Mouse (Mus musculus): ENCODE measurements around the gene Nelfcd.
A peak's percentile ranks its signal among the peaks of the same experiment; 100 is the strongest.

Nelfcd gene

DNA sequence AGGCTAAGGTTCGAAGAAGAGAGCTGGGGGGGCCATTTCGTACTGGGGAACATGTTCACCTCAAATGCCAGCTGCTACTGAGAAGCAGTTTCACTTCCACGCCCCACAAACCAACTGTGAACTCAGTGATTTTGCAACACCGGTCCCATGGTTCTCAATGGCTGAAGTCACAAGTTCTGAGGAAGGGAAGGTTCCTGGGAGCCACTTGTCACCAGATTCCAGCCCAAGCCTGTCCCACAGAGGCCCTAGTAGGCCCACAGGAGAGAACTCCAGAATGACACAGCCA lies 22.0 kb downstream of the Nelfcd start:
- DNase-seq (ENCODE audit: low spot score), result peak; percentile 53

DNA sequence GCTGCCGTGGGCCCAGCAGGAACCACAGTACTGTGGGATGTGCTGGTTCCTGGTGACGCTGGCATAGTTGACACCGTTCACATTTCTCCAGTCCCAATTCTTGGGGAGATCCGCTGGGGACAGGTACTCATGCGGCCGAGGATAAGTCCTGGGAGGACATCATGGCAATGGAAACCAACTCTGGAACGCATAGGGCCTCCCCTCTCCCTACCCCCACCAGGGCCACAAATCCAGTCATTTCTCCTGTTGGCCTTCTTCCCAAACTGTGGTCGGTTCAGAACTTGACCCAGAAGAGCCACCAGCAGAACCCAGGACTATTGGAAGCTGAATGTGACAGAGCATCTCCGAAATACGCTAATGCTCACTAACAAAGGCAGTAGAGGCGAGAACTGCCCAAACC lies 22.6 kb downstream of the Nelfcd start:
- no peak for DNase-seq (ENCODE audit: low spot score)

- peak; percentile 68 for DNase-seq (ENCODE audit: low spot score)
Observed at GRCm38 (mm10) chr2:174438737-174439449, 23.3 kb downstream of the Nelfcd start, which contains the start of gene Ctsz. Ctsz (minus strand) TSS chr2:174439039.

GRCm38 (mm10) chr2:174439450-174439838 lies 23.8 kb downstream of the Nelfcd start:
- DNase-seq (ENCODE audit: low spot score), result peak; percentile 46

DNA sequence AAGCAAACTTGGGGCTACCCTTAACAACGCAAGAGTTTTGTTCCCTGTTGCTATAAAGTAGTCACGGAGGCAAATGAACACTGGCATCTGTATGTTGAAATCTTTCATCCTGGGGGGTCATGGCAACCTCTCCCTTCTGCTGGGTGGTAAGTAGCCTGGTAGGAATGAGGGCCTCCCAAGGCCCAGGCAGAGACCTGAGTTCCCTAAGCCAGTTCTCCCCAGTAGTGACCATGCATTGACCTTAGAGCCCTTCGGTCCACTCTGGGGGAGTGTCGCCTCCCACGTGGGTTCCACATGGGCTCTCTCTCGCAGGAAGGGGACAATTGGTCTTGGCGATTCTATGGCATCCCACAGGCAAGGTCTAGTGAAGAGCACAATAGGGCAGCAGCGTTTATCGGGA lies 24.4 kb downstream of the Nelfcd start:
- no peak for DNase-seq (ENCODE audit: low spot score)

GRCm38 (mm10) chr2:174441898-174442297 lies 26.3 kb downstream of the Nelfcd start:
- no peak for DNase-seq (ENCODE audit: low spot score)

DNA sequence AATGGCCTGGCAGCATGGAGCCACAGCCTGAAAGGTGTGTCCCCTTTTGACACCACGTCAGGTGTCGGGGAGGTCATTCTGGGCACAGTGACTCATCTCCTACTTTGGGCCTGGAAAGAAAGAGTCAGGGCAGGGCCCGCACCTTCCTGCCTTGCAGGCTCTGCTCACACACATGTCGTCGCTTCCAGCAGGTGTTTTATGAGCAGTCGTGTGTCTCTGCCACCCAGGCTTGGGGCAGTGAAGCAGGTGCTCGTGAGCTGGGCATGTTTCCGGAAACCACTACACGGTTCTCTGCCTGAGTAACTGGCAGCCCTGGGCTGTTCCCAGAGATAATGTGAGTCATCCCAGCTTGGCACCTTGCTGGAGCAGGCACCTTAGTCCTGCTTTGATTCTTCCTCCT lies 26.9 kb downstream of the Nelfcd start:
- DNase-seq (ENCODE audit: low spot score), result no peak

DNA sequence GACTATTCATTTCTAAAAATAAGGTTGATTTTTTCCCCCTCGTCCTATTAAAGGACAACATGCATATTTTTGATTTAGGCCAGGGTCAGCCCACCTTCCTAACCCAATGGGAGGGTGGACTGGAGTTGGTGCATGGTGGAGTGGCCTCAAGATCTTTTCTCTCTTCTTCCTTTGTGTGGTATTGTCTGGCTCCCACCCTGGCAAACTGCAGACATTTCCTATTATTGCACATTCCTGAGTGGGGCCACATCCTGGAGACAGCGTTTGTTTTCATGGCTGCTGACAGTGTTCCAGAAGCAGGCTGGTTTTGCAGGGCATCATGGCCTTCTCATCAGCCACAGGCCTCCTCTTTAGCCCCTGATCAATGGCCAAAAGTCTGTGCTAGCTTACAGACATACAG lies 27.4 kb downstream of the Nelfcd start:
- DNase-seq (ENCODE audit: low spot score), result no peak

GRCm38 (mm10) chr2:174444359-174444758 lies 28.8 kb downstream of the Nelfcd start:
- DNase-seq (ENCODE audit: low spot score), result no peak

DNA sequence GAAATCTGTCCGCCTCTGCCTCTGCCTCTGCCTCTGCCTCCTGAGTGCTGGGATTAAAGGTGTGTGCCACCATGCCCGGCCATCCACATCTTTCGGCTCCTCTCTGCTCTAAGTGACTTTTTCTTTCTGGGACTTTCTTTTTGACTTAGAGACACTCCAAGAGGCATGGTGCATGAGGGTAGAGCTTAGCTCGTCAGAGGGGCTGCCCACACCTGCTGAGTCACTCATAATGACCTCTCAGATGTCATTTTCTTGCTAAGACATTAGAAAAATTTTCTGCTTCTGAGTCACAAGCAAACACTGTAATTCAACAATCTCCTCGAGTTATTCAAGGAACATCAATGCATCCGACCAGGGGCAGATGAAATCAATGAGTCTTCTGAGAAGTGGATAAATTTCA lies 29.4 kb downstream of the Nelfcd start:
- DNase-seq (ENCODE audit: low spot score), result no peak

DNA sequence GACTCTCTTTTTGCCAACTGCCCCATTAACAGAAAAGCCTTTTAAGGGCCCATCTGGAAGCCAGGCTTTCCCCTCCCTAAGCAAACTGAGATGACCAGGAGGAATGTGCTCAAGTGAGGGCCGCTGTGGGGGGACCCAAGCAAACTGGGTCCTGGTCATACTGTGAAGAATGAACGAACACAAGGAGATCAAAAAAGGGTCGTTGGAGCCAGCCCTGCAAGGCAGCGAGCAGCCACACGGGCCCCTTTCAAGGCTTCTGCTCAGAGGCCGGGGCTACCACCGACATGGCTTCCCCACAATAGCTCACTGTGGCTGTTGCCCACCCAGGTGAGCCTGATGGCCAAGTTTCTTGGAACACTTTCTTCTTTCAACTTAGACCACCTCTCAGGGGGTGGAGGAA lies 30.9 kb downstream of the Nelfcd start:
- no peak for DNase-seq (ENCODE audit: low spot score)

GRCm38 (mm10) chr2:174446905-174447304 lies 31.3 kb downstream of the Nelfcd start:
- DNase-seq (ENCODE audit: low spot score), result no peak

DNA sequence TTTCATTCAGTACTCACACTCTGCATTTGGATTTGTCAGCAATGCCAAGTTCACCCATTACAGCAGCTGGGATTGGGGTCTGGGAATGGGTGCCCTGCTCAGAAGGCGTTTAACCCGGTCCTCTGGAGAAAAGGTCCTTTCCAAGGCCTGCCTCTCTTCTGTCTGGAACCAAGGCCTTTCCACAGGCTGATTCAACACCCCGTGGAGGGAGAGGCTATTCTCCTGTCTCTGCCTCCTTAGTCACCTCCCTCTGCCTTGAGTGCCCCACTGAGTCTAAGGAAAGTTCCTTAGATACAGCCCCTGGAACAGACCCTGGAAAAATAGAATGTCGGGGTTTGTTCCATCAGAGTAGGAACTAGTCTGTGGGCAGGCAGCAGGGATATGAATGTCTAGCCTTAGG lies 32.8 kb downstream of the Nelfcd start:
- DNase-seq (ENCODE audit: low spot score), result no peak

GRCm38 (mm10) chr2:174450353-174450752 lies 34.7 kb downstream of the Nelfcd start, which contains the start of gene Tubb1:
Tubb1 (plus strand) TSS chr2:174450695.
- DNase-seq (ENCODE audit: low spot score), result no peak

DNA sequence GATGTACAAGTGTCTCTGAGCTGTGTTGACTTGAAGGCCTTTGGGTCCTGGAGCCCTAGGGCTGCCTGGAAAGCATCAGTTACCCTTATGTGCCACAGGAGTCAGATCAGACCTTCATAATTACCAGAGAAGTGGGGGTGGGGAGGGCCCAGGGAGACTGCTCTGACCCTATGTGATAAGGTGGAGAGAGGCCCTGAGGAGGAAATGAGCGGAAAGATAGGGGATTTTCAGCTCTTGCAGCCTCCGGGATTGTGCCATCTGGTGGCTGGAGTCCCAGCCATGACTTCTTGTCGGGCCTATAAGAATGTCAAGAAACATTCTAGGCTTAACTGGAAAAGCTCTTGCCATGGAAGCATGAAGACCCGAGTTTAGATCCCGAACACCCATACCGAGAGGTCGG lies 38.1 kb downstream of the Nelfcd start:
- no peak for DNase-seq (ENCODE audit: low spot score)

- no peak for DNase-seq (ENCODE audit: low spot score)
Observed at GRCm38 (mm10) chr2:174459365-174459764, 43.8 kb downstream of the Nelfcd start.

GRCm38 (mm10) chr2:174463370-174463769 lies 47.8 kb downstream of the Nelfcd start:
- no peak for DNase-seq (ENCODE audit: low spot score)

DNA sequence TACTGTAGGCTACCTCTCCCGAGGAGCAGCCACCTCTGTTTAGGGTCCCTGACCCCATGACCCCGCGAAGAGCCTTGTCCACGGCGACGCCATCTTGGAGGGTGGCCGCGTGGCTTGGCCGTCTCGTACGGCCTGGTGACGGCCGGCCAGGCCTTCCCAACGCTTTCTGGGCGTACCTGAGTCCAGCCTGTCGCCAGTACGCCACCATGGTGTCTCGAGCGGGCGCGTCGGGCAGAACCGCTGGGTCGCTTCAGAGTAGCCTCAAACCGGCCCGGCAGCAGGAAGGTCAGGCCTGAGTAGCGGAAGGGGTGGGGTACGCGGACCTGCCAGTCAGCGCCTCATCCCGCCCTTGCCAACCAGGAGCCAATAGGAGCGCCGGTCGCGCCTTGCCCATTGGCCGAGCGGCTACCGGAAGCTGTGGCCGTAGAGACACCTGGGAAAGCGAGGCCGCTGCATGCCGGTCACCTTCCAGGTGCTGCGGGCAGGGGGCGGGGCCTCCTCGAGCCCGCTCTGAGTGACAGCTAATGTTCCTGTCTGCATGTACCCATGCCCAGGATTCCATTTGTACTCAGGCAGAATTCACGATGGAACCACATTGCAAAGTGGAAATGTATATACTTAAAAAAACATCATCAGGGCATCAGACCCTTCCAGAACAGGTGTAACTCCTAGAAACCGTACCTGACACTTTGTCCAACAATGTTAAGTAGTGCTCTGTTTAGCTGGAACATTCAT lies 48.4 kb downstream of the Nelfcd start, which contains the start of gene Atp5e:
Gene Atp5e, minus strand, starts transcription at position 317 of the 735 bp plus-strand sequence.
- DNase-seq (ENCODE audit: low spot score), result peak; percentile 97

GRCm38 (mm10) chr2:174470333-174470732 lies 54.7 kb downstream of the Nelfcd start:
- no peak for DNase-seq (ENCODE audit: low spot score)

- no peak for DNase-seq (ENCODE audit: low spot score)
Observed at GRCm38 (mm10) chr2:174470786-174471405, 55.3 kb downstream of the Nelfcd start.

GRCm38 (mm10) chr2:174472407-174472806 lies 56.8 kb downstream of the Nelfcd start:
- no peak for DNase-seq (ENCODE audit: low spot score)

DNA sequence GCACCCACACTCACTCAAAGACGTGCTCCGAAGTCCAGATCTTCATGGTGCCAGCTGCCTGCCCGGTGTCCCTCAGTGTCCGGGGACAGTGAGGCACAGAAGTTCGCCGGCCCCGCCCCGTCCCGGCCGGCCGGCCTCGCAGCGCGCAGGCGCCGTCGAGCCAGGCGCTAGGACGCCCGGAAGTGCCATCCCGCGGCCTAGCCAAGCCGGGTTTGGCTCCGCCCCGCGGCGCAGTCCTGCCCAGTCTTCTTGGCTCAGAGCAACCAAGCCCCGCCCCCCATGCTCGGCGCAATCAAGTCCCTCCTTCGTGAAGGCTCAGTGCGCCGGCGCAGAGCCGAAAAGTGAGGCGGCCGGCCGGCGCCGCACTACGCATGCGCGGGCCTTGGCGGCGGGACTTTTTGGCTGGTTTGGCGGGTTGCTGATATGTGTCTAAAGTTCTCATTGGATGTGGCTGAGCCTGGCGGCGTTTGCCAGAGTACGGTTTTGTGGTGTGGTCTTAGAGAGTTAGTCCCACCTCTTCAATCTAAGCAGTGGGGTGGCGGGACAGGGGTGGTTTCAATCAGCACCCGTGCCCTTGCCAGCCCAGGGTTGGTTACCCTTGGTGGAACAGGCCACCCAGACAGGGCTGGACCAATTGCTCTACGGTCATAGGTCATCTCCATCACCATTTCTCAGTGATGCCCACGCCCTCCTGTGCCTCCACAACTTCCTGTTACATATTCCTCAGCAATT lies 57.4 kb downstream of the Nelfcd start, which contains the start of gene Prelid3b:
Gene Prelid3b, minus strand, starts transcription at position 264 of the 732 bp plus-strand sequence.
- peak; percentile 100 for DNase-seq (ENCODE audit: low spot score)
